Mouse (Mus musculus): ENCODE measurements around the gene Slirp. TPM values are rescaled to one million over a fixed set of nuclear protein-coding genes. Genes with fewer than 3 reads are reported as not detected.
A peak's percentile ranks its signal among the peaks of the same experiment; 100 is the strongest.

Slirp gene
- 2.9 and 4.1 TPM in 2 replicates for polyA plus RNA-seq (2012; rRNA removed)

- H3K4me1 ChIP-seq (ENCODE audit: control insufficient read depth, insufficient read depth, insufficient read length, low read length) = 0 out of 2 replicates have a peak, but pooled peaks cover 3% of the 10 kb centered on the region
Measured at GRCm38 (mm10) chr12:87443700-87444122, at the start of gene Slirp, which contains the start of gene Alkbh1. TSS of gene Slirp (plus strand) at chr12:87443896. TSS of gene Alkbh1 (minus strand) at chr12:87444017.

GRCm38 (mm10) chr12:87394316-87394715, 49.4 kb upstream of the Slirp start:
- no peaks in the 10 kb centered on the region for H3K36me3 ChIP-seq (ENCODE audit: control insufficient read depth, insufficient read depth, low read length)
- TF ChIP-seq POLR2A (IDR thresholded peaks at IDR 0.05; ENCODE audit: low read depth, low read length) (no peak), CTCF (IDR thresholded peaks at IDR 0.05; ENCODE audit: extremely low read depth, insufficient read length, insufficient replicate concordance, low read depth, low read length) (no peak)
- peaks cover 26% of the 10 kb centered on the region; the same call in 1 of the 2 replicates for H3K4me1 ChIP-seq (ENCODE audit: control insufficient read depth, insufficient read depth, insufficient read length, low read length)
- H3K4me3 ChIP-seq (ENCODE audit: low read depth, low read length) = no peak overlapping the region
- 46% methylated on average over 6 of the region's 6 CpGs for WGBS
- peak overlapping the region; percentile 76 for H3K27ac ChIP-seq (ENCODE audit: insufficient read depth, low read depth, low read length)
- H3K27me3 ChIP-seq (ENCODE audit: control insufficient read depth, insufficient read depth, low read length) = no peaks in the 10 kb centered on the region

More at GRCm38 (mm10) chr12:87443700-87444122, at the start of gene Slirp, which contains the start of gene Alkbh1:
- WGBS = under 1% methylated on average over 28 of the region's 28 CpGs
- H3K27me3 ChIP-seq (ENCODE audit: control insufficient read depth, insufficient read depth, low read length) = no peaks in the 10 kb centered on the region
- H3K27ac ChIP-seq (ENCODE audit: insufficient read depth, low read depth, low read length) = peak within 1 kb of the TSS; percentile 41
- no peak for TF ChIP-seq CTCF (IDR thresholded peaks at IDR 0.05; ENCODE audit: extremely low read depth, insufficient read length, insufficient replicate concordance, low read depth, low read length)
- peak; percentile 68 for TF ChIP-seq POLR2A (IDR thresholded peaks at IDR 0.05; ENCODE audit: low read depth, low read length)
- peak within 1 kb of the TSS; percentile 92 for H3K4me3 ChIP-seq (ENCODE audit: low read depth, low read length)
- peaks cover 29% of the 10 kb centered on the region for H3K36me3 ChIP-seq (ENCODE audit: control insufficient read depth, insufficient read depth, low read length)

- Histone ChIP-seq H3K27me3 (ENCODE audit: control insufficient read depth, insufficient read depth, low read length) (no peaks in the 10 kb centered on the region), H3K27ac (ENCODE audit: insufficient read depth, low read depth, low read length) (0 out of 2 replicates have a peak overlapping the region, but pooled peaks have one; percentile 6)
- 74% methylated on average over 4 of the region's 4 CpGs for WGBS
Measured at GRCm38 (mm10) chr12:87397126-87397525, 46.6 kb upstream of the Slirp start.

GRCm38 (mm10) chr12:87397811-87398417, 45.8 kb upstream of the Slirp start:
- TF ChIP-seq POLR2A (IDR thresholded peaks at IDR 0.05; ENCODE audit: low read depth, low read length) (no peak), CTCF (IDR thresholded peaks at IDR 0.05; ENCODE audit: extremely low read depth, insufficient read length, insufficient replicate concordance, low read depth, low read length) (no peak)

More at GRCm38 (mm10) chr12:87397126-87397525, 46.6 kb upstream of the Slirp start:
- H3K4me3 ChIP-seq (ENCODE audit: low read depth, low read length) = no peak overlapping the region
- H3K4me1 ChIP-seq (ENCODE audit: control insufficient read depth, insufficient read depth, insufficient read length, low read length) = peaks cover 29% of the 10 kb centered on the region; the same call in 1 of the 2 replicates
- TF ChIP-seq POLR2A (IDR thresholded peaks at IDR 0.05; ENCODE audit: low read depth, low read length) (no peak), CTCF (IDR thresholded peaks at IDR 0.05; ENCODE audit: extremely low read depth, insufficient read length, insufficient replicate concordance, low read depth, low read length) (no peak)
- H3K36me3 ChIP-seq (ENCODE audit: control insufficient read depth, insufficient read depth, low read length) = no peaks in the 10 kb centered on the region

GRCm38 (mm10) chr12:87399119-87399819, 44.4 kb upstream of the Slirp start:
- peak overlapping the region; percentile 66 for H3K27ac ChIP-seq (ENCODE audit: insufficient read depth, low read depth, low read length)
- peaks cover 23% of the 10 kb centered on the region; the same call in 1 of the 2 replicates for H3K4me1 ChIP-seq (ENCODE audit: control insufficient read depth, insufficient read depth, insufficient read length, low read length)
- H3K4me3 ChIP-seq (ENCODE audit: low read depth, low read length) = no peak overlapping the region
- WGBS = 50% methylated on average over 10 of the region's 10 CpGs
- TF ChIP-seq CTCF (IDR thresholded peaks at IDR 0.05; ENCODE audit: extremely low read depth, insufficient read length, insufficient replicate concordance, low read depth, low read length) = no peak
- no peak for TF ChIP-seq POLR2A (IDR thresholded peaks at IDR 0.05; ENCODE audit: low read depth, low read length)
- H3K36me3 ChIP-seq (ENCODE audit: control insufficient read depth, insufficient read depth, low read length) = no peaks in the 10 kb centered on the region
- H3K27me3 ChIP-seq (ENCODE audit: control insufficient read depth, insufficient read depth, low read length) = no peaks in the 10 kb centered on the region

More at GRCm38 (mm10) chr12:87397811-87398417, 45.8 kb upstream of the Slirp start:
- H3K27ac ChIP-seq (ENCODE audit: insufficient read depth, low read depth, low read length) = peak overlapping the region; percentile 97
- 57% methylated on average over 4 of the region's 4 CpGs for WGBS
- H3K4me1 ChIP-seq (ENCODE audit: control insufficient read depth, insufficient read depth, insufficient read length, low read length) = peaks cover 29% of the 10 kb centered on the region; the same call in 1 of the 2 replicates
- H3K36me3 ChIP-seq (ENCODE audit: control insufficient read depth, insufficient read depth, low read length) = no peaks in the 10 kb centered on the region
- no peak overlapping the region for H3K4me3 ChIP-seq (ENCODE audit: low read depth, low read length)
- no peaks in the 10 kb centered on the region for H3K27me3 ChIP-seq (ENCODE audit: control insufficient read depth, insufficient read depth, low read length)

GRCm38 (mm10) chr12:87401883-87402282, 41.8 kb upstream of the Slirp start:
- WGBS = 73% methylated on average over 6 of the region's 6 CpGs
- TF ChIP-seq POLR2A (IDR thresholded peaks at IDR 0.05; ENCODE audit: low read depth, low read length) = no peak
- TF ChIP-seq CTCF (IDR thresholded peaks at IDR 0.05; ENCODE audit: extremely low read depth, insufficient read length, insufficient replicate concordance, low read depth, low read length) = no peak
- Histone ChIP-seq H3K4me3 (ENCODE audit: low read depth, low read length) (no peak overlapping the region), H3K4me1 (ENCODE audit: control insufficient read depth, insufficient read depth, insufficient read length, low read length) (peaks cover 26% of the 10 kb centered on the region), H3K27ac (ENCODE audit: insufficient read depth, low read depth, low read length) (no peak overlapping the region), H3K36me3 (ENCODE audit: control insufficient read depth, insufficient read depth, low read length) (no peaks in the 10 kb centered on the region), H3K27me3 (ENCODE audit: control insufficient read depth, insufficient read depth, low read length) (no peaks in the 10 kb centered on the region)

GRCm38 (mm10) chr12:87405165-87405564, 38.5 kb upstream of the Slirp start:
- Histone ChIP-seq H3K27ac (ENCODE audit: insufficient read depth, low read depth, low read length) (peak overlapping the region; percentile 97), H3K4me1 (ENCODE audit: control insufficient read depth, insufficient read depth, insufficient read length, low read length) (peaks cover 20% of the 10 kb centered on the region), H3K36me3 (ENCODE audit: control insufficient read depth, insufficient read depth, low read length) (no peaks in the 10 kb centered on the region), H3K27me3 (ENCODE audit: control insufficient read depth, insufficient read depth, low read length) (no peaks in the 10 kb centered on the region), H3K4me3 (ENCODE audit: low read depth, low read length) (no peak overlapping the region)
- no peak for TF ChIP-seq POLR2A (IDR thresholded peaks at IDR 0.05; ENCODE audit: low read depth, low read length)
- 31% methylated on average over 4 of the region's 4 CpGs for WGBS

Data from small intestine, adult 2 months (tissue).